Mouse (Mus musculus) naive thymus-derived CD4-positive, alpha-beta T cell, adult 2 months (primary cell): ENCODE measurements around the gene Gm8220.
"Not testable (repeated sequence)": the region's sequence is repeated elsewhere in the genome, so short reads cannot be mapped to it uniquely, and the experiment has no call there.

ENCODE experiments used
- DNase-seq: peaks from one replicate; pipeline ENCODE4 v3.0.0-alpha.2; 2011; ENCODE audit warnings: low read depth

The Gm8220 gene

GRCm38 (mm10) chr14:44285280-44285679 is at the start of gene Gm8220:
TSS of gene Gm8220 (plus strand) at chr14:44285580.
- DNase-seq: not testable (repeated sequence)

GRCm38 (mm10) chr14:44248039-44248438 is 37.3 kb upstream of the Gm8220 start:
- DNase-seq: no peak

GRCm38 (mm10) chr14:44312049-44312448 is 26.7 kb downstream of the Gm8220 start:
- DNase-seq: not testable (repeated sequence)

- DNase-seq: not testable (repeated sequence)
Measured at GRCm38 (mm10) chr14:44338484-44338883, 53.1 kb downstream of the Gm8220 start, which contains the start of gene Gm5930. TSS of gene Gm5930 (minus strand) at chr14:44338584.
